Mouse (Mus musculus): ENCODE data around the gene Mcm3. TPM values are rescaled to one million over a fixed set of nuclear protein-coding genes. Genes with fewer than 3 reads are reported as not detected.
"Not testable (repeated sequence)": the region's sequence is repeated elsewhere in the genome, so short reads cannot be mapped to it uniquely, and the experiment has no call there.

Gene Mcm3
- polyA plus RNA-seq, 1 experiment from 2014 or later = 179 TPM

DNA sequence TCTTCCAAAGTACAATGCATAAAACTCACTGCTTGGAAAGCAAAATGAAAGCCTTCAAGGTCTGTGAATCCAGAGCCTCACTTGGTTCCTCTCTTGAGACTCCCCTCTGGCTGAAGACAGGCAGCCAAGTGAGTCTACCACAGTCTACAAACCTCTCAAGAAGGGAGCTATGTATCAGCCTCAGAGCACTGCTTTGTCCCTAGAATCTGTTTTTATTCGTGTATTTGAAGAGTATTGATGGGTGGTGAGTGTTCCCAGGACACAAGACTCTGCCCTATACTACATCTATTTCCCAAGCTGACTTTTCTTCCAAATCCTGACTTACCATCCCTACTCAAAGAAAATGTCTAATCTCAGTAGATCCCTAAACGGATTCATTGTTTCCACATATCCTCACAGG is 41.7 kb downstream of the Mcm3 start:
- no peaks in the 10 kb centered on the region for H3K36me3 ChIP-seq (ENCODE audit: insufficient read depth, low read length)
- H3K4me3 ChIP-seq (ENCODE audit: low read length) = no peak overlapping the region
- WGBS = 79% methylated on average over 2 of the region's 2 CpGs
- no peak overlapping the region for H3K4me2 ChIP-seq (replicated peaks; ENCODE audit: low read depth, low read length)
- H3K27ac ChIP-seq (ENCODE audit: low read length) = no peak overlapping the region
- H3K4me1 ChIP-seq (ENCODE audit: insufficient read depth, low read length) = no peaks in the 10 kb centered on the region
- no peak overlapping the region for H3K9ac ChIP-seq (replicated peaks; ENCODE audit: low read length)
- no peaks in the 10 kb centered on the region for H3K27me3 ChIP-seq (ENCODE audit: insufficient read depth, low read length)
- H3K9me3 ChIP-seq (ENCODE audit: low read length) = peaks cover 2% of the 10 kb centered on the region
- ATAC-seq (ENCODE audit: low FRiP score, low TSS enrichment) = no peak

DNA sequence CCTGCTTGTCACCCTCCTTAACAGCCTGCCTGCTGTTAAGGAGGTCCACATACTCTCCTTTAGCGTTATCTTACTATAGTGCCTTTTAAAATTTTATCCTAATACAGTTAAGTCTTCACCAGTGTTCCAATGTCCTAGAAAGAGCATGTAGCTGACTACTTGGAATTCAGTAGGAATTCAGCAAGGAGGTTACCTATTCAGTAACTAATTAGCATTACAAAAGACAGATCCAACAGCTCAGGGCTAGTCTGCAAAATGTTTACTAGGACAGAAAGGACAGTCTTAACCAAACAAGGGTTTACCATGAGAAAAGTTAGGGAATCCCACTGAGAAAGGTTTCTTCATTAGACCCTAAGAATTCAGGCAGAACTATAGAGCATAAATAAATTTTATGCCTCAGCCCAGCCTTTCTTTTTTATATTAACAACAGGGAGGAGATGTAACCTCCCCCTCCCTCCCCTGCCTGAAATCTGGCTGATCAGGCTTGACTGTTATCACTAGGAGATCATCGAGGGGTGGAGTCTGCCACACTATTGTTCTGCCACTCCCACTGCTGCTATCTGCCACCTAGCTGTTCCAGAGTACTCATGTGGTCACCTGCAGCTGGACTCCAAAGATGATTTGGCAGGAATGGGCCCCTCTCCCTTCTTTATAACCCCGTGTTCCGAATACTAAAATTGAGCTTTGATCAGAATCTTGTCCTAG is 45.9 kb downstream of the Mcm3 start:
- 82% methylated on average over 4 of the region's 4 CpGs for WGBS
- not testable (repeated sequence) for H3K36me3 ChIP-seq (ENCODE audit: insufficient read depth, low read length); H3K27ac ChIP-seq (ENCODE audit: low read length); H3K4me2 ChIP-seq (replicated peaks; ENCODE audit: low read depth, low read length); H3K9me3 ChIP-seq (ENCODE audit: low read length); H3K27me3 ChIP-seq (ENCODE audit: insufficient read depth, low read length); H3K9ac ChIP-seq (replicated peaks; ENCODE audit: low read length); H3K4me1 ChIP-seq (ENCODE audit: insufficient read depth, low read length); H3K4me3 ChIP-seq (ENCODE audit: low read length); ATAC-seq (ENCODE audit: low FRiP score, low TSS enrichment)

DNA sequence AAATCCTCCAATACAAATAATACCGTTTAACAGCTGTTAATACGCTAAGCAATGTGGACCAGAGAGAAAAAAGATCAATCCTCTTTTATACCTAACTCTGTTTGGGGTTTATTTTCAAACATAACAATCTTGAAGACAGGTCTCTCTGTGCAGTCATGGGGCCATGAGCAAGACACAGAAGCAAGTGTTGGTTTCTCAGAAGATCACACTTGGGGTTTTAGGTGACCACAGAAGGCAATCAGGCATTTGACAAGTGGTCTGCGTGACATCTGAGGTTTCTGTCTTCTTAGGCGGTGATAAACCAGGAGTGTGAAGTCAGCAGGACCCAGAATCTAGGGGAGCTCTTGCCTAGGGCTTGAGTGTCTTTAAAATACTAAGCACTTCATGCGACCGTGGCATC is 53.6 kb downstream of the Mcm3 start:
- no peak overlapping the region for H3K9ac ChIP-seq (replicated peaks; ENCODE audit: low read length)
- no peak overlapping the region for H3K4me3 ChIP-seq (ENCODE audit: low read length)
- H3K27me3 ChIP-seq (ENCODE audit: insufficient read depth, low read length) = no peaks in the 10 kb centered on the region
- peak; percentile 9; the same call in 1 of the 2 replicates for ATAC-seq (ENCODE audit: low FRiP score, low TSS enrichment)
- H3K9me3 ChIP-seq (ENCODE audit: low read length) = no peaks in the 10 kb centered on the region
- H3K27ac ChIP-seq (ENCODE audit: low read length) = no peak overlapping the region
- H3K4me2 ChIP-seq (replicated peaks; ENCODE audit: low read depth, low read length) = no peak overlapping the region
- H3K36me3 ChIP-seq (ENCODE audit: insufficient read depth, low read length) = no peaks in the 10 kb centered on the region
- 45% methylated on average over 6 of the region's 6 CpGs for WGBS
- H3K4me1 ChIP-seq (ENCODE audit: insufficient read depth, low read length) = no peaks in the 10 kb centered on the region

DNA sequence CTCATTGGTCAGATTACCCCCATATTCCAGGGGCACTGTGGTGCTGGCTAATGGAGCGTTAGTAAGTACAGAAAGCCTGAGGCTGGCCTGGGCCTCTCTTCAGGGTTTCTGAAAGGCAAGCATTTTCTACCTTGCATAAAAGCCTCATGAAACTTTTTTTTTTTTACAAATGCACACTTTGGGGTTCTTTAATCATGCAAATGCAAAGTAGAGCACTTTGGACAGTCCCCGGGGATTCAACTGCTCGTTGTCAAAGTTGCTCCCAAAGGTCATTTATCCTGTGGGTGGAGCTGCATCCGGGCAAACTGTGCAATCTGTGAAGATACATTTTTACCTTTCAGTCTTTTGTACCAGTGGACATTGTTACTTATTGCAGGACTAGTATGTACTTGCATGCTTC is 58.7 kb downstream of the Mcm3 start:
- Histone ChIP-seq H3K9ac (replicated peaks; ENCODE audit: low read length) (no peak overlapping the region), H3K36me3 (ENCODE audit: insufficient read depth, low read length) (no peaks in the 10 kb centered on the region), H3K27me3 (ENCODE audit: insufficient read depth, low read length) (no peaks in the 10 kb centered on the region), H3K9me3 (ENCODE audit: low read length) (no peaks in the 10 kb centered on the region), H3K4me3 (ENCODE audit: low read length) (no peak overlapping the region), H3K27ac (ENCODE audit: low read length) (no peak overlapping the region), H3K4me1 (ENCODE audit: insufficient read depth, low read length) (no peaks in the 10 kb centered on the region), H3K4me2 (replicated peaks; ENCODE audit: low read depth, low read length) (no peak overlapping the region)
- ATAC-seq (ENCODE audit: low FRiP score, low TSS enrichment) = no peak
- WGBS = 72% methylated on average over 4 of the region's 4 CpGs

DNA sequence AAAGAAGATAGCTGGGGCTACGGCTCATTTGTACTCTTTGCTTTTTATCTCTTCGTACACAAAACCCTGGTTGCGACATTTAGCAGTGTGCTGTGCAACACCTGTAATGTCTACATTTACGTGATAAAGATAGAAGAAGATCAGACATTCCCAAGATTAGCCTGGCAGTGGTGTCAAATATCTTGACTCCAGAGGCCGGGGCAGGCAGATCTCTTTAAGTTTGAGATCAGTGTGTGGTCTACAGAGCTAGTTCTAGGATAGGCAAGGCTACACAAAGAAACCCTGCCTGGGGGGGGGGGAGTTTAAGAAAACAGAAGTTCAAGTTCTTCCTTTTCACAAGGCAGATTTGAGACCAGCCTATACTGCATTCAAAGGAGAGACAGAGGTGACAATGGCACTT is 59.8 kb downstream of the Mcm3 start:
- Histone ChIP-seq H3K27me3 (ENCODE audit: insufficient read depth, low read length) (no peaks in the 10 kb centered on the region), H3K27ac (ENCODE audit: low read length) (no peak overlapping the region), H3K4me2 (replicated peaks; ENCODE audit: low read depth, low read length) (no peak overlapping the region), H3K9ac (replicated peaks; ENCODE audit: low read length) (no peak overlapping the region), H3K4me3 (ENCODE audit: low read length) (no peak overlapping the region), H3K36me3 (ENCODE audit: insufficient read depth, low read length) (no peaks in the 10 kb centered on the region), H3K4me1 (ENCODE audit: insufficient read depth, low read length) (no peaks in the 10 kb centered on the region), H3K9me3 (ENCODE audit: low read length) (no peaks in the 10 kb centered on the region)
- 88% methylated on average over 5 of the region's 5 CpGs for WGBS
- ATAC-seq (ENCODE audit: low FRiP score, low TSS enrichment) = no peak

DNA sequence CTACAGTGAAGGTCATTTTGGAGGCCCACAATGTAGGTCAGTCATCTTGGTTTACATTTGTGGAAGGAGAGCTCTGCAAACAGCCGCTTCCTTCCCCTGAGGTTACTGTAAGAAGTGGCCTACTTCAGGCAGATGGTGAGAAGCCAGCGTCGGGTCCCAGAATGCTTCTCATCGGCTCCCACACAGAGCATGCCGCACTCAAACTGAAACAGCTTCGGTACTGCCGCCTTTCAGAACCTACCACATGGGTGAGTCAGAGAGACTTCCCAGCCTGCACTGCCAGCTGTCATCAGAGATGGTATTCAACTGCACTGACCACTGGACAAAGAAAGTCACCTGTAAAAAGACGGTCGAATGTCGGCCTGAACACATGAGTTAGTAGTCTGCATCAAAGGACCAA is 60.3 kb downstream of the Mcm3 start:
- ATAC-seq (ENCODE audit: low FRiP score, low TSS enrichment) = no peak
- Histone ChIP-seq H3K4me3 (ENCODE audit: low read length) (no peak overlapping the region), H3K4me2 (replicated peaks; ENCODE audit: low read depth, low read length) (no peak overlapping the region), H3K4me1 (ENCODE audit: insufficient read depth, low read length) (no peaks in the 10 kb centered on the region), H3K9me3 (ENCODE audit: low read length) (no peaks in the 10 kb centered on the region), H3K27me3 (ENCODE audit: insufficient read depth, low read length) (no peaks in the 10 kb centered on the region), H3K36me3 (ENCODE audit: insufficient read depth, low read length) (no peaks in the 10 kb centered on the region), H3K9ac (replicated peaks; ENCODE audit: low read length) (no peak overlapping the region), H3K27ac (ENCODE audit: low read length) (no peak overlapping the region)
- WGBS = 80% methylated on average over 10 of the region's 10 CpGs

DNA sequence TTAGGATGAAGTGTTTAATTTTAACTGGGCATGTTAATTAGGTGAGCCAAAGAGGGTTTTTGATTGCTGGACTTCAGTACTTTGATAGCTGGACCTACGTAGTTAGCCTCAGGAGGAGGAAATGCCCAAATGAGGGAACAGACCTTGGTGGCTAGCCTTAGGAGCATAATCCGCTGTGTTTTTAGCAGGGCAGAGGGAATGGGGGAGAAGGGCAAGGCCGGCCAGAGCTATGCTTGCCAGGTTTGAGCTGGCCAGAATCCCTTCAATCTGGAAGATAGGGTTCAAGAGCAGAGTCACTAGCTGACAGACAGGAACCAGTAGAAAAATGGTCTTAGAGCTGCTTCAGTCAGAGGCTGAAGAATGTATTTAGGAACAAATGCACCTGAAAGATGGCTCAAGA is 62.5 kb downstream of the Mcm3 start:
- WGBS = 80% methylated on average over 3 of the region's 3 CpGs
- no peak overlapping the region for H3K27ac ChIP-seq (ENCODE audit: low read length)
- no peak for ATAC-seq (ENCODE audit: low FRiP score, low TSS enrichment)

DNA sequence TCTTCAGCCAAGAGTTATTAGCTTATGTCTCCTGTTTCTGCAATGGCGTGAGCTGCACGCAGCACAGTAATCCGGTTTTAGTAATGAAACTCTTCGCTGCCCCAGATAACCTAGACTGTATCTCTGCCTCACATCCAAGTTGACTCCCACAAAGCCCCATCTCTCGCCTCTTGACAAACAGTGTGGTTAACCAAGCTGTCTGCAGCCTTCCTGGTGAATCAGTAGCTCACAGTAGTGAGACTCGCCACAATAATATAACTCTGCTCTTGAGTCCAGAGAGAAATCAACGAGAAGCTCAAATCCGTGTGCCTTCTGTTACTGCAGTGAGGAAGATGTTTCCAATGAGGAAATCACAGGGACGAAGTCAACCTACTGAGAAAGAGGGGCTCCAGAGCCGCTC is 65.7 kb downstream of the Mcm3 start:
- no peaks in the 10 kb centered on the region for H3K4me1 ChIP-seq (ENCODE audit: insufficient read depth, low read length)
- no peak overlapping the region for H3K27ac ChIP-seq (ENCODE audit: low read length)
- peaks cover 2% of the 10 kb centered on the region; the same call in 1 of the 2 replicates for H3K9me3 ChIP-seq (ENCODE audit: low read length)
- no peak overlapping the region for H3K4me2 ChIP-seq (replicated peaks; ENCODE audit: low read depth, low read length)
- 84% methylated on average over 10 of the region's 10 CpGs for WGBS
- no peaks in the 10 kb centered on the region for H3K27me3 ChIP-seq (ENCODE audit: insufficient read depth, low read length)
- H3K4me3 ChIP-seq (ENCODE audit: low read length) = no peak overlapping the region
- ATAC-seq (ENCODE audit: low FRiP score, low TSS enrichment) = no peak
- H3K9ac ChIP-seq (replicated peaks; ENCODE audit: low read length) = no peak overlapping the region
- H3K36me3 ChIP-seq (ENCODE audit: insufficient read depth, low read length) = no peaks in the 10 kb centered on the region

More for the DNA sequence above, 62.5 kb downstream of the Mcm3 start:
- H3K9me3 ChIP-seq (ENCODE audit: low read length) = no peaks in the 10 kb centered on the region
- H3K27me3 ChIP-seq (ENCODE audit: insufficient read depth, low read length) = no peaks in the 10 kb centered on the region
- no peak overlapping the region for H3K4me3 ChIP-seq (ENCODE audit: low read length)
- no peak overlapping the region for H3K9ac ChIP-seq (replicated peaks; ENCODE audit: low read length)
- no peaks in the 10 kb centered on the region for H3K4me1 ChIP-seq (ENCODE audit: insufficient read depth, low read length)
- no peaks in the 10 kb centered on the region for H3K36me3 ChIP-seq (ENCODE audit: insufficient read depth, low read length)
- no peak overlapping the region for H3K4me2 ChIP-seq (replicated peaks; ENCODE audit: low read depth, low read length)

Other genes with a start within 250 kb of the Mcm3 start
- gene Pkhd1, start 202.2 kb downstream of the Mcm3 start, polyA plus RNA-seq (2015; fragmentation: Nextera tagmentation; extraction: Ambion mirVana) = 4.7 and 7.7 TPM in 2 replicates
- not detected in 2 replicates for gene Il17a, start 89.4 kb downstream of the Mcm3 start, polyA plus RNA-seq (2015; fragmentation: Nextera tagmentation; extraction: Ambion mirVana)
- gene Il17f, start 29.7 kb downstream of the Mcm3 start, polyA plus RNA-seq (2015; fragmentation: Nextera tagmentation; extraction: Ambion mirVana) = not detected in 2 replicates
- gene Paqr8, start 70.3 kb upstream of the Mcm3 start, polyA plus RNA-seq (2015; fragmentation: Nextera tagmentation; extraction: Ambion mirVana) = 4.7 and 5.2 TPM in 2 replicates
- gene Efhc1, start 131.3 kb upstream of the Mcm3 start, polyA plus RNA-seq (2015; fragmentation: Nextera tagmentation; extraction: Ambion mirVana) = 2.5 and 2.6 TPM in 2 replicates

All from kidney, embryonic 16.5 days (tissue).